ENCODE assay signal across 27 mouse cellular contexts in the genomic region with DNA sequence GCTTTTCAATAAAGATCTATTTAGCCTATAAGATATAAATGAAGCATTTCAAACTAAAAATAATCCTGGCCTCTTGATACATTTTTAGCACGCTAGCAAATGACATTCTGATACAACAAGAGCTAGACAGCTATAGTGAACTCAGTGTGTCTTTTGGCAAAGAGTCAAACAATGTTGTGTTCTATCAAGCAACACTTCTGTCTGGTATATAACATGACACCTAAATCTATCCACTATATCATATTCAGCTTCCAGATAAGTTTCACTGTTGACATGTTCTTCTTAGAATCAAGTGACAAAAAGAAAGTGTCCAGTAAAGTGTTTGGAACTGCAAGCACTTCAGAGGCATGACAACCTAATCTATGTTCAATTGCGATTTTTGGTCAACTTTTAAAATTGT.
DNase-seq lines count a peak whose midpoint lies in the region; ATAC-seq lines count a peak whose summit lies in the region.
"Had no signal": no experiment of that assay in that cellular context is flagged by ENCODE, and none has a peak within 500 bp of the region (broad histone marks: within the 10 kb centered on the region; RNA-seq: fewer than 3 reads in every experiment).

No protein-coding gene starts in this region.

- H3K36me3 ChIP-seq in heart, embryonic 13.5 days = no peaks in the 10 kb centered on the region
- no peaks in the 10 kb centered on the region for H3K36me3 ChIP-seq in heart, embryonic 16.5 days (ENCODE audit: control insufficient read depth, insufficient read depth)
- no peaks in the 10 kb centered on the region for H3K36me3 ChIP-seq in lung, embryonic 15.5 days
- no peaks in the 10 kb centered on the region for H3K36me3 ChIP-seq in midbrain, embryonic 11.5 days (ENCODE audit: control insufficient read depth, insufficient read depth, low read length)
- H3K36me3 ChIP-seq in midbrain, embryonic 13.5 days = no peaks in the 10 kb centered on the region
- H3K36me3 ChIP-seq: embryonic facial prominence, embryonic 12.5 days; embryonic facial prominence, embryonic 15.5 days had no signal

- H3K9me3 ChIP-seq in heart, embryonic 13.5 days = peaks cover 5% of the 10 kb centered on the region; the same call in 1 of the 2 replicates
- H3K9me3 ChIP-seq in heart, embryonic 16.5 days (replicated peaks; ENCODE audit: control insufficient read depth, low read length) = no peaks in the 10 kb centered on the region
- H3K9me3 ChIP-seq in lung, embryonic 15.5 days = no peaks in the 10 kb centered on the region
- no peaks in the 10 kb centered on the region for H3K9me3 ChIP-seq in midbrain, embryonic 11.5 days (ENCODE audit: control insufficient read depth, low read length)
- H3K9me3 ChIP-seq in midbrain, embryonic 13.5 days = no peaks in the 10 kb centered on the region
- H3K9me3 ChIP-seq: embryonic facial prominence, embryonic 12.5 days; embryonic facial prominence, embryonic 15.5 days had no signal

- no peak for DNase-seq in heart, postnatal 4 days
- DNase-seq in heart, postnatal 14 days = no peak
- DNase-seq in lung, postnatal 36 days = no peak
- DNase-seq in midbrain, embryonic 11.5 days (ENCODE audit: low spot score, missing footprints) = peak; percentile 64
- DNase-seq: adrenal gland, adult 2 months; adrenal gland, postnatal 14 days; cerebellum, adult 11 months; cerebellum, adult 2 months; cerebellum, adult 9-11 months; cerebellum, postnatal 25 days; forebrain, postnatal 0 days; gastrocnemius, adult 2 months; gastrocnemius, postnatal 14 days; heart, adult 11 months; heart, postnatal 36 days had no signal

- peaks cover 9% of the 10 kb centered on the region for H3K4me1 ChIP-seq in heart, embryonic 13.5 days
- no peaks in the 10 kb centered on the region for H3K4me1 ChIP-seq in heart, embryonic 16.5 days (ENCODE audit: control insufficient read depth, insufficient read depth, low read length)
- no peaks in the 10 kb centered on the region for H3K4me1 ChIP-seq in lung, embryonic 15.5 days
- H3K4me1 ChIP-seq in midbrain, embryonic 11.5 days (ENCODE audit: control insufficient read depth, insufficient read depth, low read length) = no peaks in the 10 kb centered on the region
- no peaks in the 10 kb centered on the region for H3K4me1 ChIP-seq in midbrain, embryonic 13.5 days (replicated peaks)
- H3K4me1 ChIP-seq: embryonic facial prominence, embryonic 12.5 days; embryonic facial prominence, embryonic 15.5 days had no signal

- WGBS in heart, embryonic 13.5 days = 17% methylated on average over 2 of the region's 2 CpGs
- 27% methylated on average over 2 of the region's 2 CpGs for WGBS in heart, embryonic 16.5 days
- 31% methylated on average over 2 of the region's 2 CpGs for WGBS in lung, embryonic 15.5 days
- WGBS in midbrain, embryonic 11.5 days = 84% methylated on average over 2 of the region's 2 CpGs
- WGBS in midbrain, embryonic 13.5 days = 84% methylated on average over 2 of the region's 2 CpGs

- no peak overlapping the region for H3K4me2 ChIP-seq in heart, embryonic 13.5 days
- H3K4me2 ChIP-seq in heart, embryonic 16.5 days (ENCODE audit: low read depth, low read length) = no peak overlapping the region
- no peak overlapping the region for H3K4me2 ChIP-seq in lung, embryonic 15.5 days
- no peak overlapping the region for H3K4me2 ChIP-seq in midbrain, embryonic 11.5 days
- H3K4me2 ChIP-seq in midbrain, embryonic 13.5 days (replicated peaks) = no peak overlapping the region
- H3K4me2 ChIP-seq: embryonic facial prominence, embryonic 12.5 days; embryonic facial prominence, embryonic 15.5 days; hindbrain, embryonic 14.5 days had no signal

- H3K27ac ChIP-seq in heart, embryonic 13.5 days (replicated peaks) = peak overlapping the region; percentile 64
- H3K27ac ChIP-seq in heart, embryonic 16.5 days (ENCODE audit: low read length) = peak overlapping the region; percentile 61
- H3K27ac ChIP-seq in lung, embryonic 15.5 days = no peak overlapping the region
- no peak overlapping the region for H3K27ac ChIP-seq in midbrain, embryonic 11.5 days (ENCODE audit: low read depth, low read length)
- no peak overlapping the region for H3K27ac ChIP-seq in midbrain, embryonic 13.5 days
- H3K27ac ChIP-seq: embryonic facial prominence, embryonic 12.5 days; embryonic facial prominence, embryonic 15.5 days; gastrocnemius, adult 2 months; hindbrain, embryonic 14.5 days; hindbrain, postnatal 0 days had no signal

- no peak overlapping the region for H3K4me3 ChIP-seq in heart, embryonic 13.5 days
- no peak overlapping the region for H3K4me3 ChIP-seq in heart, embryonic 16.5 days (ENCODE audit: low read length)
- no peak overlapping the region for H3K4me3 ChIP-seq in lung, embryonic 15.5 days
- no peak overlapping the region for H3K4me3 ChIP-seq in midbrain, embryonic 11.5 days (ENCODE audit: low read depth, low read length)
- H3K4me3 ChIP-seq in midbrain, embryonic 13.5 days (replicated peaks) = no peak overlapping the region
- H3K4me3 ChIP-seq: embryonic facial prominence, embryonic 12.5 days; embryonic facial prominence, embryonic 15.5 days; gastrocnemius, adult 2 months had no signal

- ATAC-seq in heart, embryonic 13.5 days (ENCODE audit: extremely low read depth, insufficient number of reproducible peaks, low FRiP score, low TSS enrichment) = peak; percentile 37; the same call in 1 of the 2 replicates
- peak; percentile 76 for ATAC-seq in heart, embryonic 16.5 days (replicated peaks; ENCODE audit: extremely low read depth, insufficient read depth, low FRiP score)
- peak; percentile 80; the same call in 1 of the 2 replicates for ATAC-seq in lung, embryonic 15.5 days (ENCODE audit: borderline replicate concordance, extremely low read depth, low FRiP score, low TSS enrichment)
- no peak for ATAC-seq in midbrain, embryonic 11.5 days (ENCODE audit: low FRiP score)
- ATAC-seq in midbrain, embryonic 13.5 days = no peak
- ATAC-seq: CD4-positive, CD25-positive, alpha-beta regulatory T cell, adult 4 months; forebrain, embryonic 14.5 days; forebrain, postnatal 0 days; hindbrain, postnatal 0 days; inflammation-experienced regulatory T-cells, adult 6 months; intestine, embryonic 16.5 days had no signal

- intact Hi-C loops in heart, postnatal 14 days (cut with DNase I) = no loop called here

- no peaks in the 10 kb centered on the region for H3K27me3 ChIP-seq in heart, embryonic 13.5 days (replicated peaks)
- no peaks in the 10 kb centered on the region for H3K27me3 ChIP-seq in heart, embryonic 16.5 days (ENCODE audit: control insufficient read depth, insufficient read depth, low read length)
- no peaks in the 10 kb centered on the region for H3K27me3 ChIP-seq in lung, embryonic 15.5 days
- no peaks in the 10 kb centered on the region for H3K27me3 ChIP-seq in midbrain, embryonic 11.5 days (ENCODE audit: control insufficient read depth, insufficient read depth, low read length)
- H3K27me3 ChIP-seq in midbrain, embryonic 13.5 days = no peaks in the 10 kb centered on the region
- H3K27me3 ChIP-seq: embryonic facial prominence, embryonic 12.5 days; embryonic facial prominence, embryonic 15.5 days had no signal

- H3K9ac ChIP-seq in heart, embryonic 13.5 days = no peak overlapping the region
- no peak overlapping the region for H3K9ac ChIP-seq in heart, embryonic 16.5 days (ENCODE audit: low read length)
- no peak overlapping the region for H3K9ac ChIP-seq in lung, embryonic 15.5 days
- no peak overlapping the region for H3K9ac ChIP-seq in midbrain, embryonic 11.5 days (ENCODE audit: low read length)
- no peak overlapping the region for H3K9ac ChIP-seq in midbrain, embryonic 13.5 days (replicated peaks)
- H3K9ac ChIP-seq: embryonic facial prominence, embryonic 12.5 days; embryonic facial prominence, embryonic 15.5 days; forebrain, postnatal 0 days; hindbrain, embryonic 14.5 days had no signal

Comparison
In these comparisons a context has a peak if more than half of its experiments do, and no peak if none do; other contexts are left out.
1. ATAC-seq: peak in heart, embryonic 13.5 days (single experiment), heart, embryonic 16.5 days (single experiment) and lung, embryonic 15.5 days (single experiment); none in midbrain, embryonic 11.5 days (single experiment) and midbrain, embryonic 13.5 days (single experiment).
2. H3K27ac ChIP-seq: peak in heart, embryonic 13.5 days (single experiment) and heart, embryonic 16.5 days (single experiment); none in lung, embryonic 15.5 days (single experiment), midbrain, embryonic 11.5 days (single experiment) and midbrain, embryonic 13.5 days (single experiment).